Mouse (Mus musculus): ENCODE measurements around the gene Ccdc88a.
"Not testable (repeated sequence)": the region's sequence is repeated elsewhere in the genome, so short reads cannot be mapped to it uniquely, and the experiment has no call there.

Ccdc88a gene

DNA sequence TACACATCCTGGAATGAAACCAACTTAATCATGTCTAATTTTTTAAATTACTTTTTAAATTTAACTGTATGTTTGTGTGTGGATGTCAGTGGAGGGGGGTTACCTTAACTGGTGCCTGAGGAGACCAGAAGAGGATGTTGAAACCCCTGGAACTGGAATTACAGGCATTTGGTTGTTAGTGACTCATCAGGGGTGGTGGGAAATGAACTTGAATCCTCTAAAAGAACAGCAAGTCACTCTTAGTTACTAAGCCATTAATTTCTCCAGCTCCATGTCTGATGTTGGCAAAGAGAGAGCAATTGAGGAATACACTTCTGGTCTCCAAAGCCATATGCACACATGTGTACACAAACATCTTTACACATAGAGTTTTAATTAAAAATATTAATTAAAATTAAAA, 101.2 kb downstream of the Ccdc88a start:
- no peak for DNase-seq

DNA sequence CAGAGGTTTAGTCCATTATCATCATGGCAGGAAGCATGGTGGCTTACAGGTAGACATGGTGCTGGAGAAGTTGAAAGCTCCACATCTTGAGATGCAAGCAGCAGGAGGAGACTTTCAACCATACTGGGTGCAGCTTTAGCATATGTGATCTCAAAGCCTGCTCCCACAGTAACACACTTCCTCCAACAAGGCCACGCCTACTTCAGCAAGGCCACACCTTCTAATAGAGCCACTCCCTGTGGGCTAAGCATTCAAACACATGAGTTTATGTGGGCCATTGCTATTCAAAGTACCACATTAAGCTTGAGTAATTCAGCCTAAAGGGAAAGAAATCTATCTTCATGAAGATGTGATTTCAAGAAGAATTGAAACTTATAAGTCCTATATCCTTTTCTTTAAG, 119.7 kb downstream of the Ccdc88a start:
- no peak for DNase-seq

DNA sequence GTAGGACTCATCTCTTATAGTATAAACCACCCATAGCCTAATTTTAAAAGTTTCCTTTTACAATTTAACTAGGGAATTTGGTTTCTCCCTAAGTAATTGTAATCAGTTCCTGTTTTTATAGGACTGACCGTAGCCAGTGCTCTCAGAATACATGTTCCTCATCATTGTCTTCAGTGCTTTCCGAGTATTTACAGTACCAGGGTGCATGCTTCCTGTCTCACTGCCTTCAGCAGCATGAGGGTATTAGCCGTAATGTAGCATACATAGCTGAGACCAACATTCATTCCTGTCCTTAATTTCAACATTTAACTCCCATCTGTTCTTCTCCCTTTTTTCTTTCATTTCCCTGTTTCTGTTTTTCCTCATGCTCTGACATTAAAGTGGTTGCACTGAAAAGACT, 123.5 kb downstream of the Ccdc88a start:
- no peak for DNase-seq

DNA sequence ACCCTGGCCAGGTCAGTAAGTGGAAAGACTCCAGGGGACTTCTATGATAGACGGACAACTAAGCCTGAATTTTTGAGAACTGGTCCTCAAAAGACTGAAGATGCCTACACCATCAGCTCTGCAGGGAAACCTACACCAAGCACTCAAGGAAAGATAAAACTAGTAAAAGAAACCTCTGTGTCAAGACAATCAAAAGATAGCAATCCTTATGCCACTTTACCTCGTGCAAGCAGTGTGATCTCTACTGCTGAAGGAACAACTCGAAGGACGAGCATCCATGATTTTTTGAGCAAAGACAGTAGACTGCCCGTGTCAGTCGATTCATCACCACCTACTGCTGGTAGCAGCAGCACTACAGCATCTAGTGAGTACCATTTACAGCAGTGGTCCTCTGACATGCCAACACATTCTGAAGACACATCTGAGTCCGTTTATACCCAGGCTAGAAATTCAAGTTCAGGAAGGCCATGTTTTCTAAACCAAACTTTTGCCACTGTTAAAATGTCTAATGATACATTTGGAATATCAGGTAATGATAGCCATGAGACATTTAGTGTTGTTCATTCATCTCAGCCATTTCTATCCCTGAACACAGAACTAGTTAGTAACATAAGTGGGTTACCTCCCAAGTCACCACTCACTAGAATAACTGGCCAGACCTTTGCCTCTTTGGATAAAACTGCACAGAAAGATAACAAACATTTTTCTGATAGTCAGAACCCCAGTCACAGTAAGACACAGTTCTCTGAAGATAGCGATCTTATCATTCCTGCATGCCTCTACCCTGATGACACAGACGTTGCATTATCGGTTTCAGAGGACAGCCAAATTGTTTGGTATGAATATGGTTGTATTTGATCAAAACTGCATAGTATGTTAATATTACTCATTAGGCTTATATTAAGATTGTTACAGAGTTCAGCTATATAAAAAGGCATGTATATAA, 130.8 kb downstream of the Ccdc88a start:
- no peak for DNase-seq

DNA sequence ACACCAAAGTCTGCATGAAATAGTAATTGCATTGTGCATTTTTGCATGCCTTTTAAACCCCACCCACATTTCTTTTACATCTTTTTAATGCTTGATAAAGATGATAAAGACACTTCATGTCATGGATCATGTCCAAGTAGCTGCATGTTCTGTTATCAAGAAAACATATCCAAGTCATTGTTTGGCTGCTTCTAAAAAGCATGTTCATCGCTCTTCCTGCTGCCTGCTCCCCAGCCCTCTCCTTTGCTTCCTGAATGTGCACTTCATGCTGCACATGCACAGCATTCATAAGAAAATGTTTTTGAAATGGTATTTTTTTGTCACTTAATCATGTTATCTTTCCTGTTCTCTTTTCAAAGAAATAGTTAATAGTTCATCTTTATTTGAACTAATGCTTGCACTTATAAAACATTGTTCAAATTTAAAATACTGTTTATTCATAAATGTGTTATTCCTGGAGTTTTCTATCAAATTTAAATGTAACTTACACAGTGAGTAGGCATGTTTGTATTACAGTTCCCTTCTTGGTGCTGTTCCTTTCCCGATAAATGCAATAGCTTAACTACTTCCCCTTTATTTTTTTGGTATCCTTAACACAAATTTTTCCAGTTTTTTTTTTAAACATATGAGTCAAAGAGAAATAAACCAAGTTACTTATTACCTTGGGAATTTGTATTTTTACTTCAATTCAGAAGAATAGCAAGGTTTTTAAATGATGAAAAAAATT, 131.6 kb downstream of the Ccdc88a start:
- DNase-seq: no peak

DNA sequence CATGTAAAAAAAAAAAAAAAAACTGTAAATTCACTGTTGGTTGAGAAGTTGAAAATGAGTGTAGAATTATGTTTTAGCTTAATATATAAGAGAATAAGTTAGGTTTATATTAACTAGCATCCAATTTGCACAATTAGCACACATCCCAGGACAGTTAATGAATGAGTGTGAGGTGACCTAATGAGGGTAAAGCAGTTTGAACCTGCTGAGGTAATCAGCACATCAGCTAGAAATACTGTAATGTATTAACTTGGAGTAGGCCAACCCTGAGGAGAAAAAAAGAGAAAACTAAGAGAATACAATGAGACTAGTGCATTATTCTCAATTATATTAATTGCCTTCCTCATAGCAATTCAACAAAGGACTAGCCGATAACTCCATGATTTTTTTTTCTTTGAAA, 136.0 kb downstream of the Ccdc88a start:
- DNase-seq: no peak

DNA sequence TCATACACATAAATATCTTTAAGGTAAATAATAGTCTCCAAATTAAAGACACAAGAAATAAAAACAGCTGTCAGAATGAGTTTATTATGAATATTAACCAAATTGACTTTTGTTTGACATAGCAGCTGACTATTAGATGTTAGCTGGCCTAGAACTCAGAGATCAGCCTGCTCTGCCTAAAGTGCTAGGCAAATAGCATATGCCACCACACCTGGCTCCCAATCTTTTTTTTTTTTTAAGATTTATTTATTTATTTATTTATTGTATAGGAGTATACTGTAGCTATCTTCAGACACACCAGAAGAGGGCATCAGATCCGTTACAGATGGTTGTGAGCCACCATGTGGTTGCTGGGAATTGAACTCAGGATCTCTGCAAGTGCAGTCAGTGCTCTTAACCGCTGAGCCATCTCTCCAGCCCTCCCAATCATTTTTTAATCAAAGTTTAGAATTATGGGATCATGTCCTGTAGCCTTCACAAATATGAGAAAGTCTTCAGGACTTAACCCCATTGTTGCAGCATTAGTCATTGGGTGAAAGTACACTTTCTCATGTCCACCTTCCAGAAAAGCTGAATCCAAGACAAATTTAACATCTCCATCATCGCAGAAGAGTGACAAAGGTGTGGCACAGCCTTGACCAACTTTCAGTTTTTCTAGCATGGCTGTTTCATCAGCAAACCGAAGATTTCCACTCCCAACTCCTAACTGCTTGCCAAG, 139.5 kb downstream of the Ccdc88a start:
- DNase-seq: no peak

DNA sequence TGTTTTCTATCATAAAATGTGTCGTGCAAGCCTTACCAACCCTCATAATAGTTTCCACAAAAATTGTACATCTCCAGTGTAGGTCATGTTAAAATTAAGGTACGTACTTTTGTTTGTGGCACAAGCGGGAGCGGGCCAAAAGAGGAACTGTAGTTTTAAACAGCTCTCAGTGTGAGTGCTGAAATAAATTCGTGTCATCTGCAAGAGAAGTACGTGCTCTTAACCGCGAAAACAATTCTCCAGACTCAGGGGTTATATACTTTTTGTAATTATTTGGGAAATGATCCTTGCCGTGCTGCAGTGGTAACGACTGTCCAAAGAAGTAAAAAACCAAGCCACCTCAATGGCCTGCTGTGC, 140.8 kb downstream of the Ccdc88a start:
- DNase-seq: no peak

DNA sequence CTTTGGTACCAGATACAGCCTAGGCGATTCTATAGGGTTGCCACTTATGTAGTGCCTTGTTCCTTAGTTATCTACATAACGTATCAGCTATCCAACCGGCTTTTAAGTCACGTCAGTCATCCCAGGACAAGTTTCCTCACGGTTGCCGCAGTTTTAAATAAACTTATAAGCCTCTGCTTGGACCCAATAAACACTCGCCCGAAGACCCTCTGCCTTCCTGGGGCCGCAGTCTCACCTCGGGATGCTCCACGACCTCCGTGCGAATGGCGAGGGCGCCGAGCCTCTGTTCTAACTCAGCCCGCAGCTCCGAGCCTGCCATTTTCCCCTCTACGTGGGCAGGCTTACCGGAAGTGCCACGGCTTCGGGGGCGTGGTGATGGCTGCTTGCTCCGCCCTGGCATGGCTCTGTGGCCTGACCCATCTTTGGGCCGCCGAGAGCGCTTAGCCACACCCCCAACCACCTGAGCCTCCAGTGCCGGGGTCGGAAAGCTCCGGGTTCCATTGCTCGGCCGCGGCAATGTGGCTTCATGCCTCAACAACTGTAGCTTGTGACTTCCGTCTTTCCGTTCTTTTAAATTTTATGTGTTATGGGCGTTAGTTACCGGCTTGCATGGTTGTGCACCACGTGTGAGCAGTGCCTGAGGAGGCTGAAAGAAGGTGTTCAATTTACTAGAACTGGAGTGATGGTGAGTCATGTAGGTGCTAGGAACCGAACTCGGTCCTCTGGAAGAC, 141.4 kb downstream of the Ccdc88a start, which contains the start of gene Prorsd1:
Gene Prorsd1 (minus strand): TSS at position 352 of the 731 bp plus-strand sequence.
- DNase-seq: peak; percentile 79 to 86

DNA sequence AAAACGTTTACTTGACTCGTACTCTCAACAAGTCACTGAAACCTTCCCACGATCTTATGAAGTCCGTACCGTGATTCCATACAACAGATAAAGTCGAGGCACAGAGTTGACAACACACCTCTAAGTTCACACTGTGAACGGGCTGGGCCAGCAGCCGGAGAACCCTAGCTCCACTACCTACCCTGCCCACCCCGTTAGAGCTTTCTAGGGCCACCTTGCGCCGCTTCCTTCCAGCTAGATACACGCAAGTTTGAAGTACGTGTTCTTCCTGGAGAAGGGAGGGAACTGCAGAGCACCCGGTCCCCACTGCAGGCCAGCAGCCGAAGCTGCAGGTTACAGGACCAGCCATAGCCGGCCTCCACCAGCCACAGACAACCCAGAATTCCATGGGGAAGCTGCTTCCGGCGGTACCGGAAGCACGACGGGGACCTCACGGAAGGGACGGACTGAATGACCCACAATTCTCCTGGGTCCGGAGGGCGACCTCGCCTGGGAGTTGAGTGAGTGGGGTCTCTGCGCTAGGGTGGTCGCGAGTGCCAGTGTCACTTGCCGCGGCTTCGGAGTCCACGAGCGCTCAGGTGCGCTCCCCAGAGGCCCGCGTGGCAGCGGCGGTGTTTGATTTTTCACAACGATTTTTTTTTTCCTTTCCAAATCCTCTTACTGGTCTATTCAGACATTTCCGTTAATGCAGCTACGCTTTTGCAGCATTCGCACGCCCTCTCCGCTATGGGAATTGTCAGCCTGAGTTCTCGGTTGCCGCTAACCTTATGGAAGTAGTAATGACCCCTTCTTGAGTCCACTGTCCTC, 152.7 kb downstream of the Ccdc88a start, which contains the start of gene Mtif2:
Gene Mtif2 (plus strand): TSS at position 421 of the 807 bp plus-strand sequence.
- DNase-seq: peak; percentile 81 to 82

DNA sequence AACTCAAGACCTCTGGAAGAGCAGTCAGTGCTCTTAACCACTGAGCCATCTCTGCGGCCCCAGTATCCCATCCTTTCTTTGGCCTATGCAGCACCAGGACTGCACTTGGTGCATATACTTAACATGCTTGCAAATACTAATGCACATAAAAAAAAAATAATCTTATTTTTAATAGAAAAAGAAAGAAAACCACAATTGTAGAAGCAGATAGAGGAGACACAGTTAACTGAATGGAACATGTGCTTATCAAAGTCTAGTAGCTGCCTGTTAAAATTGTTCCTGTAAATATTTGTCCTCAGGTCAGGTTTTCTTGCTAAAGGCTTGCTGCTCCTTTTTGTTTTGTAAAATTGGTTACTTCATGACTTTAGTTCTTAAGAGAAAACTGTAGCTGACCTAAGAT, 164.7 kb downstream of the Ccdc88a start:
- no peak for DNase-seq

DNA sequence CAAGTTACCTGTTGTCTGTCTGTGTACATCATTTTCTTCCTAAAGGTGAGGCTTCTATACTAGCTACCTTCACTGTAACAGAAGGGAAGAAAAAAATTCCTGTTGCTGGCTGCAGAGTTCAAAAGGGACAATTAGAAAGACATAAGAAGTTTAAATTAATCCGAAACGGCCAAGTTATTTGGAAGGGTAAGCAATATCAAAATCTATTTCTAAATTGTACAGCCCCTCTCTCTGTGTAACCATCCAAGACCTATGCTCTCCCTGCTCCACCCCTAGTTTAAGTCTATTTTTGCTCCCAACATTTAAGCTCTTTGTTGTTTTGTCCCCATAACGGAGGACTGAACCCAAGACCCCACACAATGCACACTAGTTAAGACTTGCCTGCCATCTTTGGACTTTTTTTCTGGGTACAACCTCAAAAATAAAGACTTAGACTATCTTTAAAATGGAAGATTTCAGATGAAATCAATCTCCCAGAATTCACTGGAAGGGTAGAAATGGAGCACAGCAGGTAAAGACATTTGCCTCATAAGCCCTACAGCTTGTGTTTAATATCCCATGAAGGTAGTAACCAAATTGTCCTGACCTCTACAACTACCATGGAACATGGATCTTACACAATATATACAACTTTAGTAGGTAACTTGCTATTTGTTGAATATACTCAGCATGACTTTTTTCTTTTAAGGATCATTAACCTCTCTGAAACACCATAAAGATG, 170.9 kb downstream of the Ccdc88a start:
- DNase-seq: no peak

DNA sequence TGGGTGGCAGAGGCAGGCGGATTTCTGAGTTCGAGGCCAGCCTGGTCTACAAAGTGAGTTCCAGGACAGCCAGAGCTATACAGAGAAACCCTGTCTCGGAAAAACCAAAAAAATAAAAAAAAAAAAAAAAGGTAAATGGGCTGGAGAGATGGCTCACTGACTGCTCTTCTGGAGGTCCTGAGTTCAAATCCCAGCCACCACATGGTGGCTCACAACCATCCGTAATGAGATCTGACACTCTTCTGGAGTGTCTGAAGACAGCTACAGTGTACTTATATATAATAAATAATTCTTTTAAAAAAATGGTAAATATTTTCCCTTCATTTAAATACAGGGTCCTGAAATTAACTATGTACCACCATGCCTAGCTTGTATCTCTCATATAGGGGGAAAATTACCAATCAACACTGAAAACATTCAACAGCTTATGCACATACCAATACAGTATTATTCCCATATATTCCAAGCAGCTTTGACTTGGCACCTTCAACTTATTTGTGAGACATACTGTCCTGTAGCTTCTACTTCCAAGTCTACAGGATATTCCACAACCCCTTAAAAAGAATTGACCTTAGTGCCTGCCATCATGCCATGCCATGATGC, 171.8 kb downstream of the Ccdc88a start:
- DNase-seq: not testable (repeated sequence)

DNA sequence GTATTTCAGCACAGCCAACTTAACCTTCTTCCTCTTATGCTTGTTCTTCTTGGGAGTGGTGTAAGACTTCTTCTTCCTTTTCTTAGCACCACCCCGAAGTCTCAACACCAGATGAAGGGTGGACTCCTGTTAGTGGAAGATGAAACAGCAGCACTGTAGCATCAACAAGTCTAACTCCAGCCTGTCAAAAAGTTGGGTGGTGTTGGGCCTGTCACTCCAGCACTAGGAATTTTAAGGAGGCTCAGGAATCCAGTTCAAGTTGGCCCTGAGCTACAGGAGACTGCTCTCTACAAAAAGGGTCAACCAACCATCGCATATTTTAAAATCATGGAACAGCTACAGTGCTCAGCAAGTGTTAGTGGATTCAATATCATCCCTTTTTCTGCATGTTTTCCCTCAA, 172.8 kb downstream of the Ccdc88a start:
- DNase-seq: not testable (repeated sequence)

DNA sequence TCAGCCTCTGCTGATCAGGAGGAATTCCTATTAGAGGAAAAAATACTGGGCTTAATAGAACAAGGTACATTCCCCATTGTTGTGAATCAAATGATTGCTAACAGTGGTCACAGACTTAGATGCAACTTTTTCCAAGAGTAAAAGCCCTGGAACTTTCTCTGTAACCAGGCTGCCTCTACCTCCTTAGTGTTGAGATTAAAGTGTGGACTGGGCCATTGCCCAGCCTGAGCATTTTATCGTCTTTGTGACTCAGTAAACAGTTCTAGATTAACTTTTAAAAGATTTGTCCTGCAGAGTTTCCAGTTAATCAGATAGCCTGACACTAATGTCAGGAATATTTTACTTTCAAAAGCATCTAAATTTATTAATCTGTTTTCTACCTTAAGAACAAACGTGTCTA, 173.3 kb downstream of the Ccdc88a start:
- no peak for DNase-seq

DNA sequence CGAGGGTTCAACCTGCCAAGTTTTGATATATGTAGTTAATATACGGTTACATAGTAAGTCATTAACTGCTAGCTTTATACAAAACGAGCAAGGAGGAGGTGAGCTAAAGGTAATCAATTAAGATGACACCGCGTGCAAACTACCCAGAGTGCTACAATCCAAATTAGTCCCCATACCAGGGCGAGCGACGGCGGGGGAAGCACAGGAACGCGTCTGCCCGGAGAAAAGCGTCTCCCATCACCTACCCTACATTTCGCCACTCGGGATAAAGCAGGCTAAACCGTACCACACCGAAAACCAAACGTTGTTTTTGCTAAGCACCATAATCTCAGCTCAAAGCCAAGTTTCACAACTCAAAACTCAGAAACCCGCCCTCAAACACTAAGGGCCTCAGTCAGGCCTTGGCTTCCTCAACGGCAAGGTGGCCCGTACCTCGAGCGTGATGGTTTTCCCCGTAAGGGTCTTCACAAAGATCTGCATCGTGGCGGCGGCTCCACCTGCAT, 173.8 kb downstream of the Ccdc88a start:
- DNase-seq: no peak

DNA sequence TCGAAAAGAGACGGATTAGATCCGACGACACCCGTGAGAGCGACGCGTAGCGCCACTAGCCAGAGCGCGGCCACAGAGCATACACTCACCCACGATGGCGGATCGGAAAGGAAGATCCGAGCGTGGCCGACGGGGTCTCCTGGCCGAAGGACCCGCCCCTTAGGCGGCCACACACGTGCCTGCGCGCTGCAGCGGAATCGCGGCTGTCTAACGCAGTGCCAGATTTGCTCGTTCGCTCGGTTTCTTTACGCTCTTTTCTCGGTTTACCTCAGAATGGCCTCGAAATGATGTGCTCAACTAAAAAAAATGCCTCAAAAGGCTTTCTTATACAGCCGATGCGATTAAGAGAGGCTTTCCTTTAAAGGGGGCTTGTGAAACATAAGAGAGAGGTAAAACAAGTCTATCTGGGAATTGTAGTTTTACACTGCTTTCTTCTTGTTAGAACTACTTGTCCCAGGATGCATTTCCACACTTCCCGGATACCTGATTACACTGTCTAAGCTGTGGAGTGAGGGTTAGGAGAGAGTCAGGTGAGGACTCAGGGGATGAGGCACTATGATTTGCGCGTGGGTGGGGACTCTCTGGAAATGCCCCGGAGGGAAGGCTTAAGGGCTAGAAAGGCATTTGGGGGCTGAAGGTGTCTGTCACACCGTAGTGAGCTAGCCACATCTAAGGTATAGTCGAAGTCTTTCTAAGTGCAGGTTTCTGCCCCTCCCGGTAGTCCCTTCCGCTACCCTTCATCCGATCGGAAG, 174.5 kb downstream of the Ccdc88a start, which contains the start of the genes Clhc1 and Rps27a:
Gene Clhc1 (plus strand): TSS at position 199 of the 752 bp plus-strand sequence.
Gene Rps27a (minus strand): TSS at position 358 of the 752 bp plus-strand sequence.
- peak; percentile 94 to 95 for DNase-seq

DNA sequence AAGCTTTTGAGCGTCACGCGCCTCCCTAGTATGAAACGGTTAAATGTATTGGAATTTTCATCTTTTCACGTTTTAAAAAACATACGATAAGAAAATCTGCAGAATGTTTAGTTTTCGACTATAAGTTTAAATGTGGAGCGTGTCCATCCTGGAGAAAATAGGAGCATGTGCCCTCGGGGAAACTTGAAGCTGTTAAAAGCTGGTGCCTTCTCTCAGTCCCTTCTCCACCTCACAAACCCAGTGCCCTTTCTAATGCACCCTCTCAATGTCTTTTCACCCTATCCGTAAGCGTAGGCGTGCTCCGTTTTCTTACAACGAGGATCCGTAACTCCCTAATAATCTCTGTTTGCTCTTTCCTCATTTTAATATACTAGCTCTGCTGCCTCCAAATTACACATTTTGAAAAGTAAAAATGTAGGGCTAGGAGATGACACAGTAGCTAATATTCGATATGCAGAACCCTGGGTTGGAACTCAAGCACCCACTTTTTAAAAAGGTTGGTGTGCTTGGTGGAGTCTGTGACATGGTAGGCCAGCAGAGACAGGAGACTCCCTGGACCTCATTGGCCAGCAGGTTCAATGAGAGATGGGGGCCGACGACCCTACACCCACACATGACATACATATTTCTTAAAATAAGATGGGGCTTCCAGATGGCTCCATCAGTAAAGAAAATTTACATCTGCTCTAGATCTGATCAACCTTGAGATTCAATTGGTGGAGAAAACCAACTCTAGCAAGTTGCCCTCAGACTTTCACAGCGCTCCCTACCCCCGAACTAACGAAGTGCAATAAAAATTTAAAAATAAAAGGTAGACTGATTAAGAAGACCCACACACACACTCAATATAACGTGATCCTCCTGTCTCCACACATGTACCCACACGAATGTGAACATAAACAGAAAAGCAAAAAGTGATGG, 175.3 kb downstream of the Ccdc88a start:
- DNase-seq: peak in 1 of 2 experiments; percentile 6
